Comparison of ENCODE assay signal across 11 mouse cellular contexts in the genomic region with DNA sequence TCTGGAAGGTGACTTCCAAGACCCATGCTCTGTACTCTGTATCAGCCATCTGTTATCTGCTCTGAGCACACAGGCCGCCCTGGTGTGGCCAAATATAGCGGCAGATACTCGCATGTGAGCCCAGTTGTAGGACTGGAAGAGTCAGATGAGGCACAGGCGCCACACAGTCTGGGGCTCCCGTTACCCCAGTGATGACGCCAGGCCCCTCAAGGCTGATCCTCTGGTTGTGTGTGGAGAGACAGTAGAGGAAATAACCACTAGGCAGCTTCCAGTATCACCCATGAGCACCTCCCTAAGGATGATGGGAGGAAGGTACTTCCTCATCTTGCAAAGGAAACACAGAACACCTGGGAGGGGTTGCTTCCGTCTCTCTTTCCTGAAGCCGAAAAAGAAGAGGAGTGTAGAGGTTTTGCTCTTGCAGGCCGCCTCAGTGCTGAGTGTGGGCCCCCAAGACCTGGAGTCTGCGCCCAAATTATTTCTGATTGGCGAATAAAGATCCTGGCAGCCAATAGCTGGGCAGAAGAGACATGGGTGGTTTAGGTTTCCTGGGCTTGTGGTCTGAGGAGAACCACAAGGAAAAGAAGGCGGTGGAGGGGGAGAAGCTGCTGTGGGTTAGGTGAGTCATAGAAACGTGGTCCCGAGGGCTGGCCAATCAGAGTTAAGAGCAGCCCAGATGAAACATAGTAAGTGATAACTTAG. TPM values are rescaled to one million over a fixed set of nuclear protein-coding genes. Genes with fewer than 3 reads are reported as not detected.
DNase-seq lines count a peak whose midpoint lies in the region; ATAC-seq and TF ChIP-seq lines count a peak whose summit lies in the region.
"Had no signal": no experiment of that assay in that cellular context is flagged by ENCODE, and none has a peak within 500 bp of the region (broad histone marks: within the 10 kb centered on the region; RNA-seq: fewer than 3 reads in every experiment).

No protein-coding gene starts in this region.

- TF ChIP-seq POLR2A in bone marrow, adult 2 months (IDR thresholded peaks at IDR 0.05; ENCODE audit: borderline replicate concordance, control insufficient read depth, low read depth, low read length) = peak; percentile 54; the same call in 1 of the 2 replicates
- TF ChIP-seq POLR2A in cerebellum, adult 2 months (IDR thresholded peaks at IDR 0.05; ENCODE audit: borderline replicate concordance, insufficient read depth, low read length) = no peak

- H3K4me2 ChIP-seq in stomach, embryonic 15.5 days = 0 out of 2 replicates have a peak overlapping the region, but pooled peaks have one; percentile 8
- no peak overlapping the region for H3K4me2 ChIP-seq in stomach, postnatal 0 days (replicated peaks; ENCODE audit: low read depth)
- H3K4me2 ChIP-seq: midbrain, embryonic 12.5 days had no signal

- H3K36me3 ChIP-seq in stomach, embryonic 15.5 days = no peaks in the 10 kb centered on the region
- no peaks in the 10 kb centered on the region for H3K36me3 ChIP-seq in stomach, postnatal 0 days (ENCODE audit: control insufficient read depth, insufficient read depth, low read length)
- H3K36me3 ChIP-seq in megakaryocyte, embryonic 14.5 days (replicated peaks; ENCODE audit: low read length) = peaks cover 6% of the 10 kb centered on the region
- H3K36me3 ChIP-seq: midbrain, embryonic 12.5 days had no signal

- TF ChIP-seq EP300 in stomach, postnatal 0 days (optimal IDR thresholded peaks at IDR 0.05) = no peak

- H3K9me3 ChIP-seq in stomach, embryonic 15.5 days = no peaks in the 10 kb centered on the region
- no peaks in the 10 kb centered on the region for H3K9me3 ChIP-seq in stomach, postnatal 0 days (ENCODE audit: control insufficient read depth, low read length)
- peaks cover 8% of the 10 kb centered on the region for H3K9me3 ChIP-seq in megakaryocyte, embryonic 14.5 days
- H3K9me3 ChIP-seq: midbrain, embryonic 12.5 days had no signal

- DNase-seq in stomach, postnatal 0 days (ENCODE audit: low spot score) = no peak
- peak; percentile 60 for DNase-seq in thymus, postnatal 4 days
- DNase-seq in adrenal gland, adult 2 months = no peak
- no peak for DNase-seq in cerebellum, adult 2 months
- no peak for DNase-seq in adrenal gland, adult 18-20 months (ENCODE audit: low spot score in 2 of 2)
- DNase-seq: adrenal gland, postnatal 36 days had no signal

- no peaks in the 10 kb centered on the region for H3K4me1 ChIP-seq in stomach, embryonic 15.5 days
- H3K4me1 ChIP-seq in stomach, postnatal 0 days (replicated peaks; ENCODE audit: control insufficient read depth, insufficient read depth) = no peaks in the 10 kb centered on the region
- peaks cover 13% of the 10 kb centered on the region for H3K4me1 ChIP-seq in bone marrow, adult 2 months (ENCODE audit: control insufficient read depth, insufficient read depth, low read length)
- peaks cover 60% of the 10 kb centered on the region for H3K4me1 ChIP-seq in megakaryocyte, embryonic 14.5 days
- H3K4me1 ChIP-seq in cerebellum, adult 2 months (ENCODE audit: control insufficient read depth, insufficient read depth, low read length) = no peaks in the 10 kb centered on the region
- H3K4me1 ChIP-seq: midbrain, embryonic 12.5 days had no signal

- no peak for TF ChIP-seq CTCF in stomach, postnatal 0 days (IDR thresholded peaks at IDR 0.05; ENCODE audit: low read depth)
- TF ChIP-seq CTCF in bone marrow, adult 2 months (IDR thresholded peaks at IDR 0.05; ENCODE audit: control insufficient read depth, insufficient read depth, low read length) = no peak
- TF ChIP-seq CTCF in cerebellum, adult 2 months (IDR thresholded peaks at IDR 0.05; ENCODE audit: borderline replicate concordance, insufficient read depth, low read depth, low read length) = no peak

- no peak overlapping the region for H3K27ac ChIP-seq in stomach, embryonic 15.5 days
- no peak overlapping the region for H3K27ac ChIP-seq in stomach, postnatal 0 days (replicated peaks)
- H3K27ac ChIP-seq in bone marrow, adult 2 months (ENCODE audit: control insufficient read depth, insufficient read depth, low read depth, low read length, poor library complexity) = peak overlapping the region; percentile 84
- H3K27ac ChIP-seq in cerebellum, adult 2 months (ENCODE audit: insufficient read depth, low read length) = no peak overlapping the region
- H3K27ac ChIP-seq: midbrain, embryonic 12.5 days had no signal

- WGBS in stomach, embryonic 15.5 days = 66% methylated on average over 14 of the region's 14 CpGs
- 67% methylated on average over 14 of the region's 14 CpGs for WGBS in stomach, postnatal 0 days
- WGBS in bone marrow, adult 2 months = 2% methylated on average over 14 of the region's 14 CpGs
- WGBS in cerebellum, adult 2 months = 64% methylated on average over 14 of the region's 14 CpGs

- H3K9ac ChIP-seq in stomach, embryonic 15.5 days = no peak overlapping the region
- H3K9ac ChIP-seq in stomach, postnatal 0 days (ENCODE audit: low read length) = no peak overlapping the region
- H3K9ac ChIP-seq: midbrain, embryonic 12.5 days had no signal

- ATAC-seq in stomach, embryonic 15.5 days (ENCODE audit: insufficient read depth, low FRiP score, low read depth) = peak; percentile 41; the same call in 1 of the 2 replicates
- no peak for ATAC-seq in stomach, postnatal 0 days (ENCODE audit: low FRiP score, low TSS enrichment)

- H3K27me3 ChIP-seq in stomach, embryonic 15.5 days (replicated peaks) = no peaks in the 10 kb centered on the region
- H3K27me3 ChIP-seq in stomach, postnatal 0 days (ENCODE audit: control insufficient read depth, insufficient read depth, low read length) = no peaks in the 10 kb centered on the region
- peaks cover 88% of the 10 kb centered on the region for H3K27me3 ChIP-seq in megakaryocyte, embryonic 14.5 days (replicated peaks)
- H3K27me3 ChIP-seq in cerebellum, adult 2 months (ENCODE audit: control insufficient read depth, insufficient read depth, low read length) = no peaks in the 10 kb centered on the region
- H3K27me3 ChIP-seq: midbrain, embryonic 12.5 days had no signal

- H3K4me3 ChIP-seq in stomach, embryonic 15.5 days (replicated peaks) = no peak overlapping the region
- H3K4me3 ChIP-seq in stomach, postnatal 0 days (ENCODE audit: low read depth, low read length) = no peak overlapping the region
- peak overlapping the region; percentile 43 for H3K4me3 ChIP-seq in bone marrow, adult 2 months (replicated peaks; ENCODE audit: control insufficient read depth, low read depth, low read length)
- peak overlapping the region; percentile 60 for H3K4me3 ChIP-seq in megakaryocyte, embryonic 14.5 days (replicated peaks)
- no peak overlapping the region for H3K4me3 ChIP-seq in cerebellum, adult 2 months (replicated peaks; ENCODE audit: insufficient read depth, low read depth, low read length)
- H3K4me3 ChIP-seq: midbrain, embryonic 12.5 days had no signal

RNA-seq across cellular contexts. Expression of a gene that starts 2.0 kb away (rescaled TPM):
- polyA plus RNA-seq in stomach, embryonic 15.5 days (2015; fragmentation: Nextera tagmentation; extraction: Ambion mirVana) = 0.32 and 0.40 TPM in 2 replicates
- 0.40 and 0.41 TPM in 2 replicates for polyA plus RNA-seq in stomach, postnatal 0 days (2015; fragmentation: Nextera tagmentation; extraction: Ambion mirVana)
- 16.2 and 19.9 TPM in 2 replicates for polyA plus RNA-seq in bone marrow, adult 2 months (2011; ENCODE audit: insufficient read depth, insufficient read length, low replicate concordance, missing spikeins)
- polyA plus RNA-seq in megakaryocyte, embryonic 14.5 days (2012; ENCODE audit: insufficient read depth, low replicate concordance) = 3.4 and 4.7 TPM in 2 replicates
- under 1 TPM; 0.31 to 0.72 TPM for total RNA-seq in adrenal gland, adult 2 months (2021)
- polyA plus RNA-seq in adrenal gland, adult 2 months (2012; rRNA removed) = 1.5 and 1.6 TPM in 2 replicates
- polyA plus RNA-seq in cerebellum, adult 2 months (2012; rRNA removed) = 0.08 TPM in 2 replicates
- total RNA-seq in adrenal gland, adult 18-20 months (2021) = under 1 TPM; 0.50 to 0.64 TPM
- polyA plus RNA-seq: kidney, embryonic 14.5 days had no signal

RNA-seq across cellular contexts. Expression of a gene that starts 19.9 kb away (rescaled TPM):
- not detected in 2 replicates for polyA plus RNA-seq in stomach, embryonic 15.5 days (2015; fragmentation: Nextera tagmentation; extraction: Ambion mirVana)
- polyA plus RNA-seq in stomach, postnatal 0 days (2015; fragmentation: Nextera tagmentation; extraction: Ambion mirVana) = not detected in 2 replicates
- polyA plus RNA-seq in bone marrow, adult 2 months (2011; ENCODE audit: insufficient read depth, insufficient read length, low replicate concordance, missing spikeins) = 3.7 TPM in 1 of 2 replicates, not detected in the other
- not detected in 2 replicates for polyA plus RNA-seq in megakaryocyte, embryonic 14.5 days (2012; ENCODE audit: insufficient read depth, low replicate concordance)
- total RNA-seq in adrenal gland, adult 2 months (2021) = not detected
- not detected in 2 replicates for polyA plus RNA-seq in adrenal gland, adult 2 months (2012; rRNA removed)
- polyA plus RNA-seq in cerebellum, adult 2 months (2012; rRNA removed) = not detected in 2 replicates
- not detected for total RNA-seq in adrenal gland, adult 18-20 months (2021)
- total RNA-seq: adrenal gland, postnatal 36 days had no signal
- polyA plus RNA-seq: kidney, embryonic 14.5 days; midbrain, embryonic 12.5 days had no signal

RNA-seq across cellular contexts. Expression of a gene that starts 25.8 kb away (rescaled TPM):
- 0.46 and 0.51 TPM in 2 replicates for polyA plus RNA-seq in stomach, embryonic 15.5 days (2015; fragmentation: Nextera tagmentation; extraction: Ambion mirVana)
- polyA plus RNA-seq in stomach, postnatal 0 days (2015; fragmentation: Nextera tagmentation; extraction: Ambion mirVana) = 0.59 and 0.74 TPM in 2 replicates
- polyA plus RNA-seq in bone marrow, adult 2 months (2011; ENCODE audit: insufficient read depth, insufficient read length, low replicate concordance, missing spikeins) = 12.2 and 25.1 TPM in 2 replicates
- 1.00 TPM in 1 of 2 replicates, not detected in the other for polyA plus RNA-seq in megakaryocyte, embryonic 14.5 days (2012; ENCODE audit: insufficient read depth, low replicate concordance)
- total RNA-seq in adrenal gland, adult 2 months (2021) = under 1 TPM; 0.55 to 0.92 TPM
- 3.5 and 3.7 TPM in 2 replicates for polyA plus RNA-seq in adrenal gland, adult 2 months (2012; rRNA removed)
- 0.41 and 0.80 TPM in 2 replicates for polyA plus RNA-seq in cerebellum, adult 2 months (2012; rRNA removed)
- 1 to 10 TPM in 1 of 2 experiments, under 1 TPM in 1; 0.99 to 1.1 TPM for total RNA-seq in adrenal gland, adult 18-20 months (2021)

RNA-seq across cellular contexts. Expression of a gene that starts 36.9 kb away (rescaled TPM):
- polyA plus RNA-seq in stomach, embryonic 15.5 days (2015; fragmentation: Nextera tagmentation; extraction: Ambion mirVana) = 0.54 and 0.71 TPM in 2 replicates
- 1.1 and 1.2 TPM in 2 replicates for polyA plus RNA-seq in stomach, postnatal 0 days (2015; fragmentation: Nextera tagmentation; extraction: Ambion mirVana)
- 9.1 and 12.1 TPM in 2 replicates for polyA plus RNA-seq in bone marrow, adult 2 months (2011; ENCODE audit: insufficient read depth, insufficient read length, low replicate concordance, missing spikeins)
- polyA plus RNA-seq in megakaryocyte, embryonic 14.5 days (2012; ENCODE audit: insufficient read depth, low replicate concordance) = not detected in 2 replicates
- total RNA-seq in adrenal gland, adult 2 months (2021) = under 1 TPM; 0.49 to 0.97 TPM
- 1.0 and 2.8 TPM in 2 replicates for polyA plus RNA-seq in adrenal gland, adult 2 months (2012; rRNA removed)
- polyA plus RNA-seq in cerebellum, adult 2 months (2012; rRNA removed) = 1.2 and 2.0 TPM in 2 replicates
- under 1 TPM; 0.46 to 0.64 TPM for total RNA-seq in adrenal gland, adult 18-20 months (2021)

Comparison
In these comparisons a context has a peak if more than half of its experiments do, and no peak if none do; other contexts are left out.
1. H3K4me3 ChIP-seq: peak in bone marrow, adult 2 months (single experiment) and megakaryocyte, embryonic 14.5 days (single experiment); none in stomach, embryonic 15.5 days (single experiment), stomach, postnatal 0 days (single experiment) and cerebellum, adult 2 months (single experiment).